ENCODE assay signal across 8 mouse cellular contexts in the genomic region with DNA sequence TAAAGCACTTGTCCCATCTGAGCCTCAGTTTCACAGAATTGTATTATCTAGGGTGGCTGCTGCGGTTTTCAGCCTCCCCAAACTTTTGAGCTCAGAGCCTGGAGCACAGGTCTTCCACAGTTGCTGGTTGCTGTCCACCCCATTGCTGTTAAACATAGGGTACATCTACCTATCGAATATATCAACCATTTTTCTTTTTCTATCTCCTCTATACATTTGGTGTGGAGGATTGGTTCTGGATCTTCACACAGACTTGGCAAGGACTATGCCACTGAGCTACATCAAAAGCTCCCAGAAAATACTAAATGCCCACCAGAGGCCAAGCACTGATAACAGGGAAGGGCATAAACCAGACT. TPM values are rescaled to one million over a fixed set of nuclear protein-coding genes. Genes with fewer than 3 reads are reported as not detected.
DNase-seq lines count a peak whose midpoint lies in the region; ATAC-seq and TF ChIP-seq lines count a peak whose summit lies in the region.

No protein-coding gene starts in this region.

- peaks cover 15% of the 10 kb centered on the region; the same call in 1 of the 2 replicates for H3K36me3 ChIP-seq in lung, embryonic 14.5 days (ENCODE audit: insufficient read depth)
- H3K36me3 ChIP-seq in limb, embryonic 14.5 days (ENCODE audit: control insufficient read depth, insufficient read depth, low read length): peaks cover 14% of the 10 kb centered on the region
- H3K36me3 ChIP-seq in small intestine, adult 2 months (ENCODE audit: control insufficient read depth, insufficient read depth, low read length): peaks cover 11% of the 10 kb centered on the region

- H3K9me3 ChIP-seq in lung, embryonic 14.5 days (ENCODE audit: low read depth, low read length): no peaks in the 10 kb centered on the region
- no peaks in the 10 kb centered on the region for H3K9me3 ChIP-seq in limb, embryonic 14.5 days (ENCODE audit: control insufficient read depth, low read length)

- no peak for DNase-seq in lung, embryonic 14.5 days
- DNase-seq in lung, postnatal 25 days (ENCODE audit: low spot score): no peak
- no peak for DNase-seq in limb, embryonic 14.5 days (ENCODE audit: low spot score)
- no peak for DNase-seq in natural killer cell, adult 2 months (ENCODE audit: low spot score in 2 of 2)
- DNase-seq in right cerebral cortex, adult 2 months (ENCODE audit: low spot score in 2 of 2): no peak
- no peak for DNase-seq in right cerebral cortex, postnatal 10 days (ENCODE audit: low spot score in 2 of 2)

- peak overlapping the region; percentile 94 for H3K9ac ChIP-seq in lung, embryonic 14.5 days
- H3K9ac ChIP-seq in limb, embryonic 14.5 days (ENCODE audit: low read depth, low read length, severe bottlenecking): peak overlapping the region; percentile 90

- peak; percentile 50; the same call in 1 of the 2 replicates for ATAC-seq in lung, embryonic 14.5 days (ENCODE audit: insufficient read depth)
- ATAC-seq in erythroblast, adult 5-6 weeks (replicated peaks; ENCODE audit: low FRiP score, poor library complexity, severe bottlenecking): peak; percentile 39
- ATAC-seq in limb, embryonic 14.5 days (ENCODE audit: low FRiP score, low read depth): no peak

- peak overlapping the region; percentile 70 for H3K4me2 ChIP-seq in lung, embryonic 14.5 days
- peak overlapping the region; percentile 64 for H3K4me2 ChIP-seq in limb, embryonic 14.5 days (replicated peaks; ENCODE audit: low read depth, low read length, severe bottlenecking)

- WGBS in lung, embryonic 14.5 days: 17% methylated on average over 2 of the region's 2 CpGs
- 17% methylated on average over 2 of the region's 2 CpGs for WGBS in limb, embryonic 14.5 days
- 7% methylated on average over 2 of the region's 2 CpGs for WGBS in small intestine, adult 2 months

- H3K27ac ChIP-seq in lung, embryonic 14.5 days (ENCODE audit: low read depth): no peak overlapping the region; the same call in 1 of the 2 replicates
- no peak overlapping the region; the same call in 1 of the 2 replicates for H3K27ac ChIP-seq in limb, embryonic 14.5 days (replicated peaks; ENCODE audit: low read depth, low read length)
- H3K27ac ChIP-seq in small intestine, adult 2 months (ENCODE audit: insufficient read depth, low read depth, low read length): peak overlapping the region; percentile 10; the same call in 1 of the 2 replicates

- TF ChIP-seq POLR2A in limb, embryonic 14.5 days (IDR thresholded peaks at IDR 0.05; ENCODE audit: borderline replicate concordance, extremely low read depth, insufficient read depth, insufficient read length): no peak
- no peak for TF ChIP-seq POLR2A in small intestine, adult 2 months (IDR thresholded peaks at IDR 0.05; ENCODE audit: low read depth, low read length)

- H3K4me1 ChIP-seq in lung, embryonic 14.5 days (ENCODE audit: insufficient read depth): 0 out of 2 replicates have a peak, but pooled peaks cover 4% of the 10 kb centered on the region
- H3K4me1 ChIP-seq in limb, embryonic 14.5 days (ENCODE audit: control insufficient read depth, insufficient read depth, low read length): peaks cover 7% of the 10 kb centered on the region
- 0 out of 2 replicates have a peak, but pooled peaks cover 2% of the 10 kb centered on the region for H3K4me1 ChIP-seq in small intestine, adult 2 months (ENCODE audit: control insufficient read depth, insufficient read depth, insufficient read length, low read length)

- no peaks in the 10 kb centered on the region for H3K27me3 ChIP-seq in lung, embryonic 14.5 days (ENCODE audit: insufficient read depth, low read length)
- H3K27me3 ChIP-seq in limb, embryonic 14.5 days (ENCODE audit: control insufficient read depth, insufficient read depth, low read length): no peaks in the 10 kb centered on the region
- no peaks in the 10 kb centered on the region for H3K27me3 ChIP-seq in small intestine, adult 2 months (ENCODE audit: control insufficient read depth, insufficient read depth, low read length)

- no peak for TF ChIP-seq CTCF in lung, embryonic 14.5 days (IDR thresholded peaks at IDR 0.05; ENCODE audit: low read depth)
- no peak for TF ChIP-seq CTCF in small intestine, adult 2 months (IDR thresholded peaks at IDR 0.05; ENCODE audit: extremely low read depth, insufficient read length, insufficient replicate concordance, low read depth, low read length)

- peak overlapping the region; percentile 80 for H3K4me3 ChIP-seq in lung, embryonic 14.5 days (ENCODE audit: low read depth, low read length)
- H3K4me3 ChIP-seq in limb, embryonic 14.5 days (replicated peaks; ENCODE audit: low read length): peak overlapping the region; percentile 83
- H3K4me3 ChIP-seq in small intestine, adult 2 months (ENCODE audit: low read depth, low read length): peak overlapping the region; percentile 81

RNA-seq across cellular contexts. Expression of gene Commd7, which starts 0.3 kb away (rescaled TPM):
- polyA plus RNA-seq in lung, embryonic 14.5 days (2014; fragmentation: Nextera tagmentation; extraction: Ambion mirVana): 66.5 and 70.9 TPM in 2 replicates
- 9.2 and 18.8 TPM in 2 replicates for total RNA-seq in erythroblast, adult 5-6 weeks (2015; ENCODE audit: low replicate concordance)
- total RNA-seq in erythroblast, adult 5-6 weeks (2017; ENCODE audit: low replicate concordance): 2.4 and 4.3 TPM in 2 replicates
- 28.6 and 34.4 TPM in 2 replicates for polyA plus RNA-seq in limb, embryonic 14.5 days (2012; rRNA removed)
- 70.4 and 75.5 TPM in 2 replicates for polyA plus RNA-seq in limb, embryonic 14.5 days (2014; fragmentation: Nextera tagmentation; extraction: Ambion mirVana)
- polyA plus RNA-seq in small intestine, adult 2 months (2012; rRNA removed): 9.0 and 16.2 TPM in 2 replicates

RNA-seq across cellular contexts. Expression of gene Dnmt3b, which starts 16.4 kb away (rescaled TPM):
- polyA plus RNA-seq in lung, embryonic 14.5 days (2014; fragmentation: Nextera tagmentation; extraction: Ambion mirVana): 14.8 and 18.1 TPM in 2 replicates
- 1.5 and 2.3 TPM in 2 replicates for total RNA-seq in erythroblast, adult 5-6 weeks (2015; ENCODE audit: low replicate concordance)
- 0.94 and 4.0 TPM in 2 replicates for total RNA-seq in erythroblast, adult 5-6 weeks (2017; ENCODE audit: low replicate concordance)
- 6.6 and 8.1 TPM in 2 replicates for polyA plus RNA-seq in limb, embryonic 14.5 days (2012; rRNA removed)
- 7.3 and 8.3 TPM in 2 replicates for polyA plus RNA-seq in limb, embryonic 14.5 days (2014; fragmentation: Nextera tagmentation; extraction: Ambion mirVana)
- 0.61 and 0.98 TPM in 2 replicates for polyA plus RNA-seq in small intestine, adult 2 months (2012; rRNA removed)
